ENCODE assay signal across 8 mouse cellular contexts in genomic region chr1:64120421-64120810, GRCm38 (mm10). TPM values are rescaled to one million over a fixed set of nuclear protein-coding genes. Genes with fewer than 3 reads are reported as not detected.
A peak's percentile ranks its signal among the peaks of the same experiment; 100 is the strongest.
DNase-seq lines count a peak whose midpoint lies in the region; ATAC-seq lines count a peak whose summit lies in the region.

No protein-coding gene starts in this region.

- peak overlapping the region; percentile 73 for H3K4me2 ChIP-seq in embryonic facial prominence, embryonic 12.5 days (replicated peaks)

- peak overlapping the region; percentile 100 for H3K27ac ChIP-seq in embryonic facial prominence, embryonic 12.5 days

- H3K27me3 ChIP-seq in embryonic facial prominence, embryonic 12.5 days, result no peaks in the 10 kb centered on the region
- no peaks in the 10 kb centered on the region; the same call in 1 of the 2 replicates for H3K27me3 ChIP-seq in splenic B cell, adult 2 months (ENCODE audit: control insufficient read depth, insufficient read depth, low read length, poor library complexity, severe bottlenecking)

- no peaks in the 10 kb centered on the region for H3K36me3 ChIP-seq in embryonic facial prominence, embryonic 12.5 days
- no peaks in the 10 kb centered on the region for H3K36me3 ChIP-seq in splenic B cell, adult 2 months (ENCODE audit: control insufficient read depth, insufficient read depth, low read length, poor library complexity, severe bottlenecking)

- H3K4me1 ChIP-seq in embryonic facial prominence, embryonic 12.5 days, result peaks cover 20% of the 10 kb centered on the region

- H3K9ac ChIP-seq in embryonic facial prominence, embryonic 12.5 days, result peak overlapping the region; percentile 73

- peak overlapping the region; percentile 58 for H3K4me3 ChIP-seq in embryonic facial prominence, embryonic 12.5 days

- peak; percentile 41 for DNase-seq in CD4-positive helper T cell, adult 2 months (ENCODE audit: low read depth, low spot score)
- peak; percentile 51 for DNase-seq in NIH3T3 (ENCODE audit: low read depth)
- DNase-seq in heart, postnatal 14 days, result peak; percentile 52 to 53
- DNase-seq in layer of hippocampus, postnatal 36 days, result peak; percentile 42 to 53
- peak; percentile 52 for DNase-seq in lung, postnatal 36 days
- DNase-seq in splenic B cell, adult 2 months (ENCODE audit: low read depth, low spot score), result peak; percentile 40
- DNase-seq in urinary bladder, postnatal 14 days (ENCODE audit: low spot score), result no peak

- H3K9me3 ChIP-seq in embryonic facial prominence, embryonic 12.5 days, result no peaks in the 10 kb centered on the region

- WGBS in embryonic facial prominence, embryonic 12.5 days, result under 1% methylated on average over 13 of the region's 13 CpGs

- no peak for ATAC-seq in embryonic facial prominence, embryonic 12.5 days (ENCODE audit: insufficient number of reproducible peaks, insufficient read depth, low FRiP score, low TSS enrichment)

- intact Hi-C loops in heart, postnatal 14 days (cut with DNase I), result loop anchor here (2.0 to 10.0 kb wide), 7 partner anchors 32 to 453 kb away; partner anchors contain the start of gene Creb1

RNA-seq across cellular contexts. Expression of gene Klf7, which starts 1.7 kb away (rescaled TPM):
- 23.3 and 24.2 TPM in 2 replicates for polyA plus RNA-seq in embryonic facial prominence, embryonic 12.5 days (2016; fragmentation: Nextera tagmentation; extraction: Ambion mirVana)
- 10 to 100 TPM; 22.1 to 22.6 TPM for total RNA-seq in heart, postnatal 14 days (2021)
- 10 to 100 TPM; 31.7 to 31.8 TPM for total RNA-seq in layer of hippocampus, postnatal 36 days (2021)
